Mouse (Mus musculus) liver, postnatal 0 days (tissue): ENCODE results near the gene Scaf1.

Experiments used
- CTCF ChIP-seq: sonication (generic); IDR thresholded peaks from 2 replicates; pipeline ENCODE4 v1.5.1; 2016; ENCODE audit warnings: antibody characterized with exemption, low read depth
- EP300 ChIP-seq: IDR thresholded peaks from 2 replicates; pipeline ENCODE4 v1.6.1; 2016; ENCODE audit warnings: antibody characterized with exemption, low read depth, mild to moderate bottlenecking

DNA sequence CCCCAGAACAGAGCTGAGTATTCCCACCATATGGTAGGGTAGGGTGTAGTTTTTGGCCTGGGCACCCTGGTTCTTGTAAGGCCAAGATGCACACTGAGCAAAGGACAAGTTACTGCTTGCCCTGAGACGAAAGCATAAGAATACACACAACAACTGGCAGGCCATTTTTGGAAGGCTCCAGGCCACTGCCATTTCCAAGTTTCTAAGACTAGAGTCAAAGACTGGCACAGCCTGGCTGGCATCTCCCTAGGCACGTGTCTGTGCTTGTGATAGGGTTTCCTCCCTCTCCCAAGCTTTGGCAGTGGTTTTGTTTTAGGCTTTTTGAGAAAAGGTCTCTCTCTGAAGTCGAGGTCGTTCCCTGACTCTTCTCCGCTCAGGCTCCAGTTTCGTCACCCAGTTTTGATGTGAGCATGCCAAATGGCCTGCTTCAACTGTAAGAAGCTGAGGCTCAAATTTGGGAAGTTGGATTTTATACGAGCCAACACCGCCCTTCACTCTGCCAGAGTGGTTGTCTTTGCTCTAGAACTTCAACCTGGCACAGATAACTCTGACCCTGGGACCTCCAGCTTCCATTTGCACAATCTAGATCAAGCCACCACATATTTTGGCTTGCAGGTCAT, 9.5 kb upstream of the Scaf1 start:
- TF ChIP-seq EP300, result no peak
- TF ChIP-seq CTCF, result no peak
